Mouse (Mus musculus): ENCODE measurements around the gene Pld4.

DNA sequence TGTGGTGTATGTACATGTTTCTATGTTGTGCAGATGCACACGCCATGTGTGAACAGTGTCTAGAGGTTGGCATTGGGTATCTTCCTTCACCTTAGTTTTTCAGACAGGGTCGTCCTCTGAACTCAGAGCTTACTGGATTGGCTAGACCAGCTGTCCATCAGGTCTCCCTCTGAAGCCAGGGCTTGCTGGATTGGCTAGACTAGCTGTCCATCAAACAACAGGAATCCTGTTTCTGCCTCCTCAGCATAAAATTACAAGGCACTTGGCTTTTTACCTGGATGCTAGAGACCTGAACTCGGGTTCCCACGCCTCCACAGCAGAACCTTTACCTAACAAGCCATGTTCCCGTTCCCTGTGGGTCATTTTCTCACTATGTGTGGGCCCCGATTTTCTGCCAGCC is 8.6 kb downstream of the Pld4 start:
- TF ChIP-seq CTCF (IDR thresholded peaks at IDR 0.05; ENCODE audit: low read depth, low read length) (no peak), POLR2A (IDR thresholded peaks at IDR 0.05; ENCODE audit: extremely low read depth, insufficient read depth, low read length) (no peak)

Data from liver, adult 2 months (tissue).